Mouse (Mus musculus): ENCODE data around the gene Olfr819.
"Not testable (repeated sequence)": the region's sequence is repeated elsewhere in the genome, so short reads cannot be mapped to it uniquely, and the experiment has no call there.

Olfr819 gene

GRCm38 (mm10) chr10:129967166-129967565 lies at the start of gene Olfr819:
Gene Olfr819, minus strand, starts transcription at chr10:129967266.
- DNase-seq: not testable (repeated sequence)

DNA sequence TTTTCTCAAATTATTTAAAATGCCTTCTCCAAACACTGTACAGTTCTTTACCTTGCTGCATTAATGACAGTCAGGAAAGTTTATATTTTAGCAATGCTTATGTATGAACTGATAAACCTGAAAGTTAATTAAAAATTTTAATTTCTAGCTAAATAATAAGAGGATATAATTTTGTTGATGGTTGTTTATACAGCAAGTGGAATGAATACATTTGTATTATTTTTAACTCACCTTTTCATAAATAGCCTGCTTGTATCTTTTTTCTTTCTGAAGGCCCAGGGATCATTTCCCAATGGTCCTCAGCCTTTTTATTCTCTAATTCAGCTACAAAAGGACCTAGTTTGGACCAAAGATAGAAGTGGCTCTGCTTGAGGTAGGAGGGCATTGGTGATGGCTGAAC lies 45.3 kb upstream of the Olfr819 start, which contains the start of gene Olfr820:
TSS of gene Olfr820 (plus strand) at position 301 of the 400 bp plus-strand sequence.
- no peak for DNase-seq

GRCm38 (mm10) chr10:130005366-130005765 lies 38.3 kb upstream of the Olfr819 start:
- not testable (repeated sequence) for DNase-seq

DNA sequence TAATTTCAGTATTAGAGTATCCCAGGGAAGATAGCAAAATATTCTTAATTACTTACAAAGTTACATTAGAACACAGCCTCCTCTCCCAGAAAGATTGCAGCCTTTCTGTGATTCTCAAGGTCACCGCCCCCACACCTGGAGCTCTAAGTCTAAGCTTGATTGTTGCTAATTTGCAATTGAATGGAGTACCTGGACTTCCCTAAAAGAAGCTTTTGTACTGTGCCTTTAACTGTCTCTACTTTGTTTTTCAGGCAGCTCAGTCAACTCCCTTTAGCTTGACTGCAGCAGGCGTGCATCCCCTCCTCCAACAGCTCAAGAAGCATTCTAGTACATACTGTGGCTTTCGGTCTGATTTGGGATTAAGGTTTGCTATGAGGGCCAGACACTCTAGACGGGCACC lies 37.0 kb upstream of the Olfr819 start:
- not testable (repeated sequence) for DNase-seq

GRCm38 (mm10) chr10:129984962-129985361 lies 17.9 kb upstream of the Olfr819 start, which contains the start of gene Gm10310:
Gene Gm10310, minus strand, starts transcription at chr10:129985062.
- DNase-seq: not testable (repeated sequence)

- not testable (repeated sequence) for DNase-seq
These were observed 14.8 kb upstream of the Olfr819 start for GRCm38 (mm10) chr10:129981867-129982266.

- not testable (repeated sequence) for DNase-seq
These were observed 9.0 kb upstream of the Olfr819 start, which contains the start of gene Olfr247 for GRCm38 (mm10) chr10:129976040-129976439. Gene Olfr247, minus strand, starts transcription at chr10:129976140.

DNA sequence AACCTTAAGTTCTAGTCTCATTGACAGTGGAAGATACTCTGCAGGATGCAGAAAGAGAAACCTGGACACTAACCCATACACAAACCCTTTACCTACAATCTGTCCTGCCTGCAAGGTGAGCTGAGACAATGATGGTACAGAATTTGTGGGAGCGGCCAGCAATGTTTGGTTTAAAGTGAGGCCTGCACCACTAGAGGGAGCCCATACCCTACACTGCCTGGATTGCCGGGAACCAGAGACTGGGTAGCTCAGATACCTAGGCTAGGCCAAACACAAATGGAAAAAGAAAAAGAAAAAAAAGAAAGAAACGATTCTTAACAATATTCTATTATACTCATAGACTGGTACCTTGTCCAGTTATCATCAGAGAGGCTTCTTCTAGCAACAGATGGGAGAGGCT lies 5.9 kb upstream of the Olfr819 start:
- DNase-seq: not testable (repeated sequence)

DNA sequence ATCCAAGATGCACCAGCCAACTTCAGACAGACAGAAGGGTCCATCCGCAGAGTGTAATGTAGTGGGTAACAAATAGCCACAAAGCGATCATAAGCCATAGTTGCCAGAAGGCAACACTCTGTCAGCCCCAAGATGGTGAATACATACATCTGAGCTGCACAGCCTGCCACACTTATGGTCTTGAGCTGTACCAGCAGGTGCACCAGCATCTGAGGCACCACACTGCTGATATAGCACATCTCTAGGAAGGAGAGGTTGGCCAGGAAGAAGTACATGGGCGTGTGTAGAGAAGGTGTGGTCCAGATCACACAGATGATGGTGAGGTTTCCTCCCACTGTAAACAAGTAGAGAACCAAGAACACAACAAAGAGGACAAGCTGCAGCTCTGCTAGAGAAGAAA lies 834 bp downstream of the Olfr819 start:
- not testable (repeated sequence) for DNase-seq

DNA sequence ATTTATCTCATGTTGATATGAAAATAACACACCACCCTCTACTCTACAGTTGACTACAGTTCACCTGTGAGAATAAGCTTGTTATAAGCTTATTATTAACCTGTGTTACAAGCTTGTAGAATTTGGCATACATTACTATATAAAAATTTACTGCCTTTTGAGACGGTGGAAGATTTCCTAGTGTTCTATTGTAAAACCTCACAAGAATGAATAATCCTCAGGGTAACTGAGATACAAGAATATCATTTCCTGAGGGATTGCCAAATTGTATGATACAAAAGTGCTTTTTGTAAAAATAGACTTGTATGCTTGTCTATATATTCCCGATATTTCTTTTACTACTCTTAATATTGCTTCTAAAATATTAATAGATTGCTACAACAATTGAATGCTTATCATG lies 18.1 kb downstream of the Olfr819 start, which contains the start of gene Olfr818:
TSS of gene Olfr818 (minus strand) at position 101 of the 400 bp plus-strand sequence.
- DNase-seq: no peak

- no peak for DNase-seq
These were observed 51.6 kb downstream of the Olfr819 start, which contains the start of gene Olfr816 for GRCm38 (mm10) chr10:129915497-129915896. Gene Olfr816, minus strand, starts transcription at chr10:129915597.
